In genomic region chr7:19151121-19151520, GRCm38 (mm10) we compare ENCODE assay signal across 9 mouse cellular contexts. TPM values are rescaled to one million over a fixed set of nuclear protein-coding genes. Genes with fewer than 3 reads are reported as not detected.
DNase-seq lines count a peak whose midpoint lies in the region; ATAC-seq and TF ChIP-seq lines count a peak whose summit lies in the region.
"Not testable (repeated sequence)": the region's sequence is repeated elsewhere in the genome, so short reads cannot be mapped to it uniquely, and the experiment has no call there.
"Had no signal": no experiment of that assay in that cellular context is flagged by ENCODE, and none has a peak within 500 bp of the region (broad histone marks: within the 10 kb centered on the region; RNA-seq: fewer than 3 reads in every experiment).

No protein-coding gene starts in this region.

- not testable (repeated sequence) for ATAC-seq in heart, embryonic 12.5 days (ENCODE audit: insufficient number of reproducible peaks, low FRiP score); intestine, embryonic 14.5 days (replicated peaks; ENCODE audit: low FRiP score, low TSS enrichment, low read depth); limb, embryonic 15.5 days (ENCODE audit: insufficient number of reproducible peaks, low FRiP score, low TSS enrichment, low read depth); liver, postnatal 0 days; neural tube, embryonic 12.5 days (ENCODE audit: low FRiP score, low read depth)

- peaks cover 33% of the 10 kb centered on the region for H3K4me1 ChIP-seq in forebrain, embryonic 10.5 days
- H3K4me1 ChIP-seq in heart, embryonic 12.5 days (replicated peaks) = peaks cover 18% of the 10 kb centered on the region
- H3K4me1 ChIP-seq in intestine, embryonic 14.5 days (replicated peaks; ENCODE audit: control insufficient read depth, insufficient read depth, low read length) = peaks cover 14% of the 10 kb centered on the region
- H3K4me1 ChIP-seq in limb, embryonic 15.5 days = peaks cover 31% of the 10 kb centered on the region
- peaks cover 19% of the 10 kb centered on the region for H3K4me1 ChIP-seq in liver, postnatal 0 days (ENCODE audit: insufficient read depth)
- peaks cover 22% of the 10 kb centered on the region for H3K4me1 ChIP-seq in neural tube, embryonic 12.5 days

- not testable (repeated sequence) for H3K27me3 ChIP-seq in forebrain, embryonic 10.5 days (ENCODE audit: poor library complexity, severe bottlenecking); heart, embryonic 12.5 days (replicated peaks); intestine, embryonic 14.5 days (replicated peaks; ENCODE audit: control insufficient read depth, insufficient read depth, low read length); limb, embryonic 15.5 days; liver, postnatal 0 days (ENCODE audit: insufficient read depth, low read length); neural tube, embryonic 12.5 days (replicated peaks)

- H3K4me2 ChIP-seq in heart, embryonic 12.5 days = peak overlapping the region; percentile 91; the same call in 1 of the 2 replicates
- not testable (repeated sequence) for H3K4me2 ChIP-seq in intestine, embryonic 14.5 days (ENCODE audit: low read length); limb, embryonic 15.5 days
- H3K4me2 ChIP-seq in liver, postnatal 0 days (ENCODE audit: low read depth, low read length) = peak overlapping the region; percentile 96; the same call in 1 of the 2 replicates
- H3K4me2 ChIP-seq in neural tube, embryonic 12.5 days (replicated peaks) = peak overlapping the region; percentile 80

- TF ChIP-seq EP300 in liver, postnatal 0 days (IDR thresholded peaks at IDR 0.05; ENCODE audit: low read depth) = not testable (repeated sequence)

- 93% methylated on average over 10 of the region's 10 CpGs for WGBS in forebrain, embryonic 10.5 days
- 84% methylated on average over 10 of the region's 10 CpGs for WGBS in heart, embryonic 12.5 days
- WGBS in intestine, embryonic 14.5 days = 88% methylated on average over 10 of the region's 10 CpGs
- 87% methylated on average over 10 of the region's 10 CpGs for WGBS in limb, embryonic 15.5 days
- 88% methylated on average over 10 of the region's 10 CpGs for WGBS in liver, postnatal 0 days (ENCODE audit: insufficient replicate concordance)
- WGBS in neural tube, embryonic 12.5 days = 92% methylated on average over 10 of the region's 10 CpGs

- H3K9me3 ChIP-seq in forebrain, embryonic 10.5 days; heart, embryonic 12.5 days (replicated peaks); intestine, embryonic 14.5 days (ENCODE audit: control insufficient read depth, low read length); limb, embryonic 15.5 days; liver, postnatal 0 days (ENCODE audit: low read length); neural tube, embryonic 12.5 days: not testable (repeated sequence)

- H3K36me3 ChIP-seq in forebrain, embryonic 10.5 days (replicated peaks) = peaks cover 56% of the 10 kb centered on the region
- peaks cover 38% of the 10 kb centered on the region for H3K36me3 ChIP-seq in heart, embryonic 12.5 days
- peaks cover 37% of the 10 kb centered on the region for H3K36me3 ChIP-seq in intestine, embryonic 14.5 days (ENCODE audit: control insufficient read depth, insufficient read depth, low read length)
- peaks cover 38% of the 10 kb centered on the region for H3K36me3 ChIP-seq in limb, embryonic 15.5 days
- H3K36me3 ChIP-seq in liver, postnatal 0 days (replicated peaks; ENCODE audit: insufficient read depth, low read length) = peaks cover 18% of the 10 kb centered on the region
- peaks cover 46% of the 10 kb centered on the region for H3K36me3 ChIP-seq in neural tube, embryonic 12.5 days

- peak overlapping the region; percentile 89; the same call in 1 of the 2 replicates for H3K4me3 ChIP-seq in forebrain, embryonic 10.5 days
- H3K4me3 ChIP-seq in heart, embryonic 12.5 days = 0 out of 2 replicates have a peak overlapping the region, but pooled peaks have one; percentile 70
- H3K4me3 ChIP-seq in intestine, embryonic 14.5 days (ENCODE audit: low read depth, low read length) = 0 out of 2 replicates have a peak overlapping the region, but pooled peaks have one; percentile 91
- H3K4me3 ChIP-seq in limb, embryonic 15.5 days = 0 out of 2 replicates have a peak overlapping the region, but pooled peaks have one; percentile 72
- H3K4me3 ChIP-seq in liver, postnatal 0 days (ENCODE audit: low read depth, low read length); neural tube, embryonic 12.5 days: not testable (repeated sequence)

- DNase-seq in cerebellum, adult 11-12 months = peak; percentile 48
- DNase-seq in forebrain, embryonic 10.5 days (ENCODE audit: extremely low spot score, low spot score); intestine, embryonic 14.5 days (ENCODE audit: low spot score); liver, postnatal 0 days: not testable (repeated sequence)

- H3K27ac ChIP-seq in forebrain, embryonic 10.5 days; heart, embryonic 12.5 days (ENCODE audit: poor library complexity, severe bottlenecking); intestine, embryonic 14.5 days (ENCODE audit: low read depth); limb, embryonic 15.5 days; liver, postnatal 0 days (ENCODE audit: low read depth); neural tube, embryonic 12.5 days: not testable (repeated sequence)

- TF ChIP-seq CTCF in liver, postnatal 0 days (IDR thresholded peaks at IDR 0.05; ENCODE audit: low read depth) = not testable (repeated sequence)

- peak overlapping the region; percentile 87; the same call in 1 of the 2 replicates for H3K9ac ChIP-seq in heart, embryonic 12.5 days
- not testable (repeated sequence) for H3K9ac ChIP-seq in intestine, embryonic 14.5 days (ENCODE audit: low read length); limb, embryonic 15.5 days; liver, postnatal 0 days (replicated peaks); neural tube, embryonic 12.5 days

RNA-seq across cellular contexts. Expression of gene Snrpd2, which starts 1.6 kb away (rescaled TPM):
- 183 and 193 TPM in 2 replicates for polyA plus RNA-seq in forebrain, embryonic 10.5 days (2016; fragmentation: Nextera tagmentation; extraction: Ambion mirVana)
- polyA plus RNA-seq in heart, embryonic 12.5 days (2016; fragmentation: Nextera tagmentation; extraction: Ambion mirVana) = 101 TPM in 2 replicates
- polyA plus RNA-seq in intestine, embryonic 14.5 days (2014; fragmentation: Nextera tagmentation; extraction: Ambion mirVana) = 166 and 167 TPM in 2 replicates
- polyA plus RNA-seq in limb, embryonic 15.5 days (2015; fragmentation: Nextera tagmentation; extraction: Ambion mirVana) = 124 and 130 TPM in 2 replicates
- 38.9 and 41.0 TPM in 2 replicates for polyA plus RNA-seq in liver, postnatal 0 days (2015; fragmentation: Nextera tagmentation; extraction: Ambion mirVana)
- polyA plus RNA-seq in neural tube, embryonic 12.5 days (2016; fragmentation: Nextera tagmentation; extraction: Ambion mirVana) = 124 and 133 TPM in 2 replicates

RNA-seq across cellular contexts. Expression of gene Qpctl, which starts 2.0 kb away (rescaled TPM):
- polyA plus RNA-seq in forebrain, embryonic 10.5 days (2016; fragmentation: Nextera tagmentation; extraction: Ambion mirVana) = 14.7 and 16.0 TPM in 2 replicates
- 10.0 TPM in 2 replicates for polyA plus RNA-seq in heart, embryonic 12.5 days (2016; fragmentation: Nextera tagmentation; extraction: Ambion mirVana)
- 10.1 and 11.0 TPM in 2 replicates for polyA plus RNA-seq in intestine, embryonic 14.5 days (2014; fragmentation: Nextera tagmentation; extraction: Ambion mirVana)
- polyA plus RNA-seq in limb, embryonic 15.5 days (2015; fragmentation: Nextera tagmentation; extraction: Ambion mirVana) = 13.7 and 13.8 TPM in 2 replicates
- 5.2 and 5.8 TPM in 2 replicates for polyA plus RNA-seq in liver, postnatal 0 days (2015; fragmentation: Nextera tagmentation; extraction: Ambion mirVana)
- polyA plus RNA-seq in neural tube, embryonic 12.5 days (2016; fragmentation: Nextera tagmentation; extraction: Ambion mirVana) = 19.5 and 20.9 TPM in 2 replicates

RNA-seq across cellular contexts. Expression of gene Gipr, which starts 14.8 kb away (rescaled TPM):
- polyA plus RNA-seq in forebrain, embryonic 10.5 days (2016; fragmentation: Nextera tagmentation; extraction: Ambion mirVana) = 0.22 and 0.25 TPM in 2 replicates
- 8.0 and 9.7 TPM in 2 replicates for polyA plus RNA-seq in heart, embryonic 12.5 days (2016; fragmentation: Nextera tagmentation; extraction: Ambion mirVana)
- polyA plus RNA-seq in intestine, embryonic 14.5 days (2014; fragmentation: Nextera tagmentation; extraction: Ambion mirVana) = 2.2 and 2.7 TPM in 2 replicates
- polyA plus RNA-seq in limb, embryonic 15.5 days (2015; fragmentation: Nextera tagmentation; extraction: Ambion mirVana) = 1.0 and 1.2 TPM in 2 replicates
- polyA plus RNA-seq in liver, postnatal 0 days (2015; fragmentation: Nextera tagmentation; extraction: Ambion mirVana) = 0.04 TPM in 1 of 2 replicates, not detected in the other
- 1.1 and 1.8 TPM in 2 replicates for polyA plus RNA-seq in neural tube, embryonic 12.5 days (2016; fragmentation: Nextera tagmentation; extraction: Ambion mirVana)
- polyA plus RNA-seq: inflammation-experienced regulatory T-cells, adult 6 months; macrophage had no signal

RNA-seq across cellular contexts. Expression of gene Eml2, which starts 25.1 kb away (rescaled TPM):
- polyA plus RNA-seq in forebrain, embryonic 10.5 days (2016; fragmentation: Nextera tagmentation; extraction: Ambion mirVana) = 5.3 and 6.4 TPM in 2 replicates
- 17.7 and 18.2 TPM in 2 replicates for polyA plus RNA-seq in heart, embryonic 12.5 days (2016; fragmentation: Nextera tagmentation; extraction: Ambion mirVana)
- polyA plus RNA-seq in intestine, embryonic 14.5 days (2014; fragmentation: Nextera tagmentation; extraction: Ambion mirVana) = 1.9 and 2.9 TPM in 2 replicates
- polyA plus RNA-seq in limb, embryonic 15.5 days (2015; fragmentation: Nextera tagmentation; extraction: Ambion mirVana) = 8.7 and 12.8 TPM in 2 replicates
- 3.3 and 3.4 TPM in 2 replicates for polyA plus RNA-seq in liver, postnatal 0 days (2015; fragmentation: Nextera tagmentation; extraction: Ambion mirVana)
- 5.1 and 6.6 TPM in 2 replicates for polyA plus RNA-seq in neural tube, embryonic 12.5 days (2016; fragmentation: Nextera tagmentation; extraction: Ambion mirVana)

RNA-seq across cellular contexts. Expression of gene Fbxo46, which starts 31.5 kb away (rescaled TPM):
- 17.8 and 18.4 TPM in 2 replicates for polyA plus RNA-seq in forebrain, embryonic 10.5 days (2016; fragmentation: Nextera tagmentation; extraction: Ambion mirVana)
- polyA plus RNA-seq in heart, embryonic 12.5 days (2016; fragmentation: Nextera tagmentation; extraction: Ambion mirVana) = 10.2 and 11.2 TPM in 2 replicates
- polyA plus RNA-seq in intestine, embryonic 14.5 days (2014; fragmentation: Nextera tagmentation; extraction: Ambion mirVana) = 8.1 and 8.8 TPM in 2 replicates
- 16.1 and 16.9 TPM in 2 replicates for polyA plus RNA-seq in limb, embryonic 15.5 days (2015; fragmentation: Nextera tagmentation; extraction: Ambion mirVana)
- 3.2 and 3.6 TPM in 2 replicates for polyA plus RNA-seq in liver, postnatal 0 days (2015; fragmentation: Nextera tagmentation; extraction: Ambion mirVana)
- polyA plus RNA-seq in neural tube, embryonic 12.5 days (2016; fragmentation: Nextera tagmentation; extraction: Ambion mirVana) = 18.3 and 19.9 TPM in 2 replicates
